Mouse (Mus musculus): Measurements from ENCODE around the gene Gm3854.

GRCm38 (mm10) chr7:6372993-6373392 is 29.4 kb downstream of the Gm3854 start:
- TF ChIP-seq GATA1 (IDR thresholded peaks at IDR 0.05; ENCODE audit: low read length) (no peak), TAL1 (IDR thresholded peaks at IDR 0.05; ENCODE audit: low read length) (no peak)
